Mouse (Mus musculus) hematopoietic stem cell, adult 5-6 weeks (primary cell): ENCODE data around the gene Eef1a1. TPM values are rescaled to one million over a fixed set of nuclear protein-coding genes. Genes with fewer than 3 reads are reported as not detected.
"Not testable (repeated sequence)": the region's sequence is repeated elsewhere in the genome, so short reads cannot be mapped to it uniquely, and the experiment has no call there.

Source experiments
- ATAC-seq, 2 experiments: fragments of 125-278 bp in 1 of 2; replicated peaks in 1 of 2; 2 replicates each; pipeline ENCODE4 v1.8.0; 2016 to 2017; ENCODE audit warnings: inconsistent platforms in 2 of 2, mild to moderate bottlenecking in 2 of 2, moderate number of reproducible peaks in 2 of 2, low read depth in 1 of 2, moderate TSS enrichment in 1 of 2; ENCODE audit not compliant: low FRiP score in 2 of 2, poor library complexity in 2 of 2, severe bottlenecking in 2 of 2, insufficient read depth in 1 of 2, low TSS enrichment in 1 of 2
- total RNA-seq: library from RNA; stranded (forward); fragments of 172-1452, 232-1000 nt; gene quantifications from 2 replicates; pipeline ENCODE4 v1.2.3, GENCODE M21; 2017

Gene Eef1a1
- total RNA-seq, 1 experiment from 2014 or later = 15,037 TPM

GRCm38 (mm10) chr9:78514681-78515080 lies 25.7 kb upstream of the Eef1a1 start:
- no peak for ATAC-seq

- no peak for ATAC-seq
Measured at GRCm38 (mm10) chr9:78513776-78514500, 25.0 kb upstream of the Eef1a1 start.

GRCm38 (mm10) chr9:78511705-78512104 lies 22.8 kb upstream of the Eef1a1 start:
- ATAC-seq = no peak

- no peak for ATAC-seq
Measured at GRCm38 (mm10) chr9:78508106-78508786, 19.3 kb upstream of the Eef1a1 start.

GRCm38 (mm10) chr9:78506722-78507077 lies 17.7 kb upstream of the Eef1a1 start:
- no peak for ATAC-seq

DNA sequence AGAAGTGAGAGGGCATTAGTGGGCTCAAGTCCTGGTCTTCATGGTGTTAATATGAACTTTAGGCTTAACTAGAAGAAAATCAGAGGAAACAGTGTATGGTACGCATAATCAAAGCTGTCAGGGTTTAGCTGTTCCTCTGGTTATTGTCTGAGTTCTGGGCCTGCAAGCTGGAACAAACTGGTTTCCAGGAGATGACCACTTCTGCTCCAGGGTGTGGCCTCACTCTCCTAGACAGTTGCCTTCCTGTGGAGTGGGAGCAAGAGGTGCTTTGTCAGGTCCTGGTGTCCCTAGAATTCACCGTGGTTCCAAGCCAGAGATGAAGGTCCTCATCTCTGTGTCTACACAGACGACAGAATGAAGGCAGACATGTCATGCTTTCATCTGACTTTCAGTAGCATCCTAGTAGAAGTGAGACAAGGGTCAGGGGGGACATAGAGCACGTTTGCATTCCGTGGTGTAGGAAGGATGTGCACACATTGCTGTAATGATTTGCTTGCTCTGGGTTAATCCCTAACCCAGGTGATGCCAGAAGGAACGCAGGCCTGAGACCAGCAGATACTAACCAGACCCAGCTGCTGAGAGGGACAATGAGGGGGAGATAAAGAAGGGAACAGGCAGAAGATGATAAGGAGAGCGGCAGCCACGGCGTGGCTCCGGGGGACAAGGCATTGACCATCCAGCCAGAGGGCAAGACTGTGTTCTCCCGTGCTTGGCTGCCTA lies 17.2 kb upstream of the Eef1a1 start:
- ATAC-seq = no peak

GRCm38 (mm10) chr9:78505223-78505622 lies 16.3 kb upstream of the Eef1a1 start:
- no peak for ATAC-seq

GRCm38 (mm10) chr9:78504679-78505078 lies 15.7 kb upstream of the Eef1a1 start:
- ATAC-seq = no peak

- ATAC-seq = no peak
Measured at GRCm38 (mm10) chr9:78504133-78504532, 15.2 kb upstream of the Eef1a1 start.

DNA sequence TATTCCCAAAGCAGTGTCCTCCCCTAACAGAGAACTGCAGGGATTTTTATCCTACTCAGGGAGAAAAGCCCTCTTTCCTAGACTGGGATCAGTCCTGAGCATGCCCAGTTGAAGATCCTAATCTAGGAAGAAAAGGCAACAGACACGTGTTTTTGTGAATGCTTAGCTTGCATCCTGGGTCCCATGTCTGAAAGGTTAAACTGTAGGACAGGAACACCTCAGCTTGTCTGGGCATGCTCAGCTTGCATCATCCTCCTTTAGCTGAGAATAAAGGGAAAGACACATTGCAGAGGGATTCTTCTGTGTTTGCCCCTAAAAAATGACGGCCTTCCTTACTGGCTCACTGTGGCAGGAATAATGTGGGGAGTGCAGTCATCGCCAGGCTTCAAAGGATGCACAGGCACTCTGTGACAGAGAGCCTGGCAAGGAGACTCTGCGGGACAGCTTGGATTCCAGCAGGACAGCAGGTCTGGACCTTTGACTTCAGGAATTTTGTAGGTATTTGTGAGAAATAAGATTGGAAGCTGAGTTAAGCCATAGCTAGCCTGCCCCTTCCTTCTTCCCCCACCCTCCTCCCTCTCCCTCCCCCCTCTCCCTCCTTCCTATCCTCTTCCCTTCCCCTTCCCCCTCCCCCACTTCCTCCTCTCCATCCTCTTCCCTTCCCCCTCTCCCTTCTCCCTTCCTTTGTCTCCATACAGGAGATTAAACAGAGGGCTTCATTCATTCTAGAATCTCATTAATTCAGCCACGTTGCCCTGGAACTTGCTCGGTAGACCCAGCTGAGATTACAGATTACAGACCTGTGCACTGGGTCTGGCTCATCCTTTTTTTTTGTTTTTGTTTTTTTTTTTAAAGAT lies 14.5 kb upstream of the Eef1a1 start:
- ATAC-seq = no peak

DNA sequence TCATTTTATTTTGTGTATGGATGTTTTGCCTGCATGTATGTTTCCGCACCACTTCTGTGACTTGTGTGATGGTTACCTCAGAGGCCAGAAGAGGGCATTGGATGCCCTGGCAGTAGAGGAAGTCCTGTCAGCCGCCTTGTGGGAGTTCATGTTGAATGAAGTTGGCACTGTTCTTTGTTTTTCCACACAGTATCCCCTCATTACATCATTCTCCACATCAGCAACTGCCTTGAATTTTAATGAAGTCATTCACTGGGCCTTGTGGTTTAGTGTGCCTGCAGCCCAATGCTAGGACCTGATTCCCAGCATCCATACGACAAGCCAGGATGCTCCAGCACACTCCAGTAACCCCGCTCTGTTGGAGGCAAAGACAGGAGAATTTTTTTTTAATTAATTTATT lies 12.3 kb upstream of the Eef1a1 start:
- no peak for ATAC-seq

GRCm38 (mm10) chr9:78500386-78500785 lies 11.4 kb upstream of the Eef1a1 start:
- ATAC-seq = no peak

GRCm38 (mm10) chr9:78493171-78493570 lies 4.2 kb upstream of the Eef1a1 start:
- 0 out of 4 replicates have a peak, but pooled peaks of 1 of the 2 experiments have one; percentile 4 for ATAC-seq

- no peak for ATAC-seq
Measured at GRCm38 (mm10) chr9:78492254-78492653, 3.3 kb upstream of the Eef1a1 start.

GRCm38 (mm10) chr9:78491169-78491568 lies 2.2 kb upstream of the Eef1a1 start:
- ATAC-seq = no peak

GRCm38 (mm10) chr9:78488021-78488420 lies 930 bp downstream of the Eef1a1 start:
- ATAC-seq = not testable (repeated sequence)

- no peak for ATAC-seq
Measured at GRCm38 (mm10) chr9:78484660-78485059, 4.3 kb downstream of the Eef1a1 start.
